Mouse (Mus musculus): ENCODE results near the gene Cxcl16.

Cxcl16 gene

GRCm38 (mm10) chr11:70409594-70410296, 50.0 kb downstream of the Cxcl16 start, which contains the start of gene Pelp1:
TSS of gene Pelp1 (minus strand) at chr11:70410031.
- DNase-seq, result peak; percentile 90
